Mouse (Mus musculus) C2C12 (cell line): ENCODE data around the gene Atxn2. TPM values are rescaled to one million over a fixed set of nuclear protein-coding genes. Genes with fewer than 3 reads are reported as not detected.

Experiments
- H3K27me3 ChIP-seq: one replicate; pipeline ENCODE4 v1.6.1; 2011; ENCODE audit not compliant: control insufficient read depth, insufficient read depth, insufficient read length
- H3K36me3 ChIP-seq: one replicate; pipeline ENCODE4 v1.6.1; 2011; ENCODE audit not compliant: control insufficient read depth, insufficient read depth
- H3K4me3 ChIP-seq: one replicate; pipeline ENCODE4 v1.5.1; 2011; ENCODE audit warnings: mild to moderate bottlenecking, control low read depth; ENCODE audit not compliant: poor library complexity, insufficient read depth, severe bottlenecking
- H3K79me2 ChIP-seq: one replicate; pipeline ENCODE4 v1.6.1; 2011; ENCODE audit not compliant: control insufficient read depth, insufficient read depth
- H3K79me3 ChIP-seq: one replicate; pipeline ENCODE4 v1.6.1; 2011; ENCODE audit warnings: low read depth, control low read depth
- H3ac ChIP-seq: one replicate; pipeline ENCODE3; 2011; ENCODE audit warnings: low read depth; ENCODE audit not compliant: control insufficient read depth, insufficient read length
- CEBPB ChIP-seq: IDR thresholded peaks from one replicate; pipeline ENCODE4 v1.6.1; 2011; ENCODE audit warnings: low read depth, mild to moderate bottlenecking, control low read depth, moderate library complexity
- CTCF ChIP-seq: IDR thresholded peaks from one replicate; pipeline ENCODE4 v1.5.1; 2011; ENCODE audit not compliant: control insufficient read depth, insufficient read depth, insufficient read length
- FOSL1 ChIP-seq: IDR thresholded peaks from one replicate; pipeline ENCODE4 v1.8.0; 2011; ENCODE audit warnings: mild to moderate bottlenecking, low read length; ENCODE audit not compliant: poor library complexity, insufficient read depth, severe bottlenecking
- MAX ChIP-seq: IDR thresholded peaks from one replicate; pipeline ENCODE4 v1.6.1; 2011; ENCODE audit warnings: mild to moderate bottlenecking, control low read depth
- MYOD1 ChIP-seq: IDR thresholded peaks from one replicate; pipeline ENCODE4 v1.6.1; 2011; ENCODE audit warnings: low read depth; ENCODE audit not compliant: control insufficient read depth, insufficient read length
- MYOG ChIP-seq: IDR thresholded peaks from one replicate; pipeline ENCODE4 v1.6.1; 2011; ENCODE audit not compliant: control insufficient read depth, insufficient read length; ENCODE audit errors: extremely low read depth
- USF1 ChIP-seq: IDR thresholded peaks from one replicate; pipeline ENCODE4 v1.6.1; 2011; ENCODE audit warnings: low read depth, mild to moderate bottlenecking, control low read depth, moderate library complexity
- polyA plus RNA-seq: library from polyadenylated mRNA; unstranded; fragments of >200 nt; fragmentation: generic; extraction: Trizol; gene quantifications from one replicate; pipeline ENCODE4 v1.2.1, GENCODE M21; 2012; ENCODE audit warnings: missing spikeins

Gene Atxn2
- polyA plus RNA-seq, 1 experiment = 69.9 TPM

DNA sequence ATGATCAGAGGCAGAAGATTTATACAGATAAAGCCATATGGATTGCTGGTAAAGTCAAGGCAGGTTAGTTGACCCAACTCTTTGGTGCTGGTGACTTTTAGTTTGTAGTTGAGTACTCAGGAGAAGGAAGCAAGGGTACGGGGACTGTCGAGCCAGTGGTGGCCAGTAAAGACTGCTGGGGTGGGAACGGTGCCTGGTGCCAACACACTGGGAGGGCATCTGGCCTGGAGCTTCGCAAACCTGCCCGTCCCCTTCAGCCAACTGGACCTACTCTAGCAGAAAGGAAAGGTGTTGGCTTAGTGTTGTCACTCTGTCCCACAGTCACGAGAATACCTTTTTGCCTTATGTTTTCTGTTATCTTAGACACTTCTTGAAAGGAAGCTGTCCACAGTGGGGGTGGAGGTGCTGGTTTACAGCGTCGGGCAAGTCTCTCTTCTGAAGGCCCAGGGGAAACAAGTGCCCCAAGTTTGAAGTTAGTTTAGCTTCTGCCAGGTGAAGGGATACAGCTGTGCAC is 104.8 kb downstream of the Atxn2 start:
- peaks cover 11% of the 10 kb centered on the region for H3K79me3 ChIP-seq
- H3K27me3 ChIP-seq = no peaks in the 10 kb centered on the region
- no peak overlapping the region for H3K4me3 ChIP-seq
- peaks cover 27% of the 10 kb centered on the region for H3K79me2 ChIP-seq
- no peak overlapping the region for H3ac ChIP-seq
- TF ChIP-seq MYOG = no peak
- no peak for TF ChIP-seq CTCF
- no peak for TF ChIP-seq MYOD1
- no peak for TF ChIP-seq CEBPB
- TF ChIP-seq USF1 = no peak
- TF ChIP-seq FOSL1 = no peak
- no peak for TF ChIP-seq MAX
- H3K36me3 ChIP-seq = peaks cover 89% of the 10 kb centered on the region

- Histone ChIP-seq H3K79me2 (peaks cover 28% of the 10 kb centered on the region), H3K79me3 (peaks cover 17% of the 10 kb centered on the region), H3K36me3 (peaks cover 82% of the 10 kb centered on the region), H3K4me3 (no peak overlapping the region), H3K27me3 (no peaks in the 10 kb centered on the region), H3ac (no peak overlapping the region)
- TF ChIP-seq MAX (no peak), MYOD1 (no peak), MYOG (no peak), CTCF (no peak), FOSL1 (no peak), CEBPB (no peak), USF1 (no peak)
These were observed 105.5 kb downstream of the Atxn2 start for GRCm38 (mm10) chr5:121816611-121817010.

- TF ChIP-seq FOSL1 (no peak), MAX (no peak), CTCF (no peak), CEBPB (no peak), MYOG (no peak), USF1 (no peak), MYOD1 (no peak)
- H3K79me2 ChIP-seq = peaks cover 38% of the 10 kb centered on the region
- H3K27me3 ChIP-seq = no peaks in the 10 kb centered on the region
- H3K79me3 ChIP-seq = peaks cover 25% of the 10 kb centered on the region
- H3K36me3 ChIP-seq = peaks cover 76% of the 10 kb centered on the region
- no peak overlapping the region for H3ac ChIP-seq
- H3K4me3 ChIP-seq = no peak overlapping the region
These were observed 106.4 kb downstream of the Atxn2 start for GRCm38 (mm10) chr5:121817551-121817950.

GRCm38 (mm10) chr5:121818401-121818800 is 107.3 kb downstream of the Atxn2 start:
- no peaks in the 10 kb centered on the region for H3K27me3 ChIP-seq
- no peak overlapping the region for H3K4me3 ChIP-seq
- H3K79me3 ChIP-seq = peaks cover 33% of the 10 kb centered on the region
- TF ChIP-seq CTCF (no peak), MAX (no peak), MYOG (no peak), USF1 (no peak), FOSL1 (no peak), MYOD1 (no peak), CEBPB (no peak)
- peaks cover 74% of the 10 kb centered on the region for H3K36me3 ChIP-seq
- no peak overlapping the region for H3ac ChIP-seq
- H3K79me2 ChIP-seq = peaks cover 46% of the 10 kb centered on the region

- Histone ChIP-seq H3K79me2 (peaks cover 51% of the 10 kb centered on the region), H3K27me3 (no peaks in the 10 kb centered on the region), H3ac (no peak overlapping the region), H3K36me3 (peaks cover 74% of the 10 kb centered on the region), H3K4me3 (no peak overlapping the region), H3K79me3 (peaks cover 37% of the 10 kb centered on the region)
- no peak for TF ChIP-seq MAX
- TF ChIP-seq CEBPB = no peak
- no peak for TF ChIP-seq CTCF
- TF ChIP-seq USF1 = no peak
- TF ChIP-seq FOSL1 = no peak
These were observed 107.7 kb downstream of the Atxn2 start for GRCm38 (mm10) chr5:121818862-121819261.

GRCm38 (mm10) chr5:121819559-121819958 is 108.4 kb downstream of the Atxn2 start:
- TF ChIP-seq FOSL1 = no peak
- peaks cover 43% of the 10 kb centered on the region for H3K79me3 ChIP-seq
- H3K36me3 ChIP-seq = peaks cover 75% of the 10 kb centered on the region
- H3ac ChIP-seq = no peak overlapping the region
- H3K79me2 ChIP-seq = peaks cover 58% of the 10 kb centered on the region
- H3K27me3 ChIP-seq = no peaks in the 10 kb centered on the region
- H3K4me3 ChIP-seq = no peak overlapping the region
